Mouse (Mus musculus) adrenal gland, postnatal 14 days (tissue): ENCODE data around the gene Acacb. TPM values are rescaled to one million over a fixed set of nuclear protein-coding genes. Genes with fewer than 3 reads are reported as not detected.
A peak's percentile ranks its signal among the peaks of the same experiment; 100 is the strongest.

Source experiments
- DNase-seq: peaks from one replicate; pipeline ENCODE4 v3.0.0; 2021; ENCODE audit warnings: mixed read lengths
- total RNA-seq: library from RNA; stranded (reverse); gene quantifications from 2 replicates; pipeline ENCODE4 v1.2.3, GENCODE M21; 2021

Gene Acacb
- total RNA-seq, 1 experiment from 2014 or later, result 121 TPM

DNA sequence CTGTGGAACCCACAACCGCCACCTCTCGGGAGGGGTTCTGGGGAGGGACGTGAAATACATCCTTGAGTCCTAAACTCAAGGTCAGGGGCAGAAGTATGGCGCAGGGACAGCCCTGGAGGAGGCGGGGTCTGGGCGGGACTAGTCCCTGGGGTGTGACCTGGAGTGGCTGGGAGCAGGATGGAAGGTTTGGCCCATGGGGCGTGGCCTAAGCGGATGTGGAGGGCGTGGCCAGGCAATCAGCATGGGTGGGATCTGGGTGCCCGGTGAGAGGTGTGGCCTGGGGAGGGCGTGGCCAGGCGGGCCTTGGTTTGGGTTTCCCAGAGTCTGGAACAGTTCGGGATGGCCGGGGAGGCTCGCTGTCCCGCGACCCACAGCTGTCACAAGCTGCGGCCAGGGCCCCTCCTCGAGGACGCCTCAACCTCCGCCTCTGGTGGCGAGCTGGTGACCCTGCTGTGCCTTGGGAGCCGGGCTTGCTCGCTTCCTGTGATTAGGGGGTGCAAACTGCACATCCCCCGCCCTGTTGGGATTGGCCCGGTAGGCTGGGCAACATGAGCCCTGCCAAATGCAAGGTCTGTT is 29.3 kb downstream of the Acacb start:
- DNase-seq, result peak; percentile 99

- DNase-seq, result no peak
Observed at GRCm38 (mm10) chr5:114176548-114177400, 30.4 kb downstream of the Acacb start.

- DNase-seq, result peak; percentile 52
Observed at GRCm38 (mm10) chr5:114177966-114178719, 31.8 kb downstream of the Acacb start.

DNA sequence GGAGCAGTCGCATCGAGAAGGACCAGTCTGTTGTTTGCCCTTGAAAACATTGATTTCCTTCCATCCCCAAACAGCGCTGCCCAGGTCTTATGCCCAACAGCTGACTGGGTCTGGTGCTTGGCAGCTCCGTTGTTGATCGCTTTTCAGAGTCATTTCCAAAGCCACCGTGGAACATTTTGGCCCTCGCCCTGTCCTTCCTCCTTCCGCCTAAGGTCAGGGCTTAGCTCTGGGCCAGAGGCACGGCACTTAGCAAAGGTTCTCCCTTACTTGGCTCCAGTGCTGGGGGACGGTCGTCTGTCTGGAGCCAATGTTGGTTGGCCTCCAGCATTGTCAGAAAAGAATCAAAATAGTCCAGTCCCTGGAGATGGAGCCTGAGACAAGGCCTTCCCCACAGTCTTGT is 33.2 kb downstream of the Acacb start:
- DNase-seq, result peak; percentile 76

DNA sequence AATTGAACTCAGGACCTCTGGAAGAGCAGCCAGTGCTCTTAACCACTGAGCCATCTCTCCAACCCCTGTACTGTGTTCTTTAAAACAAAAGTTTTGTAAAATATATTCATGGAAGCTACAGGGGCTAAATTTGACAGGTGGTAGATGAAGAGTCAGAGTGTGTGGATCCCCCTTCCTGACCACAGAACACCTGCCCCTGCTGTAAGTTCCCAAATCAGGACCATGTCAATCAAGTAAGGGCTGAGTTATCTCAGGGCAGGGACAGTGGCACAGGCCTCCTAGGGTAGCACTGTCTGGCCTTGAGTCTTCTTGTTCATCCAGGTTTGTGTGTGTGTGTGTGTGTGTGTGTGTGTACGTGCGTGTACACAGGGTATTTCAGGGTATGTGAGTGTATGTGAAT is 37.2 kb downstream of the Acacb start:
- DNase-seq, result no peak

- no peak for DNase-seq
Observed at GRCm38 (mm10) chr5:114187108-114187507, 40.8 kb downstream of the Acacb start.

GRCm38 (mm10) chr5:114188900-114189464 is 42.6 kb downstream of the Acacb start:
- DNase-seq, result no peak

- no peak for DNase-seq
Observed at GRCm38 (mm10) chr5:114194161-114194560, 47.8 kb downstream of the Acacb start.

GRCm38 (mm10) chr5:114199116-114199777 is 52.9 kb downstream of the Acacb start:
- DNase-seq, result no peak

DNA sequence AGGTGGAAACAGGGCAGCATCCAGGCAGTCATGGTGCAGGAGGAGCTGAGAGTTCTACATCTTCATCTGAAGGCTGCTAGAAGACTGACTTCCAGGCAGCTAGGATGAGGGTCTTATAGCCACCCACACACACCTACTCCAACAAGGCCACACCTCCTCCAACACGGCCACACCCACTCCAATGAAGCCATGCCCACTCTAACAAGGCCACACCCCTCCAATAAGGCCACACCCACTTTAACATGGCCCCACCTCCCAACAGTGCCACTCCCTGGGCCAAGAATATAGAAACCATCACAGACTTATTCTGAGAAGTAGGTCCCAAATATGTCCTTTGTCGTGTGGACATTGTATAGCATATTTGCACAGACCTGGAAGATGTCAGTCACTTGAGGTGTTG is 59.8 kb downstream of the Acacb start:
- DNase-seq, result peak; percentile 27

DNA sequence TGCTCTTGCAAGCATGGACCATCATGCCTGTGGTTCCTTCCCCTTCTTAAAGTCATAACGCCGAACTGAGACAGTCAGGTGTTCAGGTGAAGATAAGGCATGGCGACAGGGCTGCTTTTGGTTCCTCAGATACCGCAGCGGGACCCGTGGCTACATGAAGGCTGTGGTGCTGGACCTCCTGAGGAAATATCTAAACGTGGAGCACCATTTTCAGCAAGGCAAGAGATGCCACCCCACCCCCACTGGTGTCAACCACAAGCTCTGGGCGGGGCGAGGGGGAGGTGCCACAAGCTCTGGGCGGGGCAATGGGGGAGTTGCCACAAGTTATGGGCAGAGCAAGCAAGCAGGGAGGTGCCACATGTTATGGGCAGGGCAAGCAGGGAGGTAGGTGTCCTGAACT is 66.8 kb downstream of the Acacb start:
- peak; percentile 47 for DNase-seq

DNA sequence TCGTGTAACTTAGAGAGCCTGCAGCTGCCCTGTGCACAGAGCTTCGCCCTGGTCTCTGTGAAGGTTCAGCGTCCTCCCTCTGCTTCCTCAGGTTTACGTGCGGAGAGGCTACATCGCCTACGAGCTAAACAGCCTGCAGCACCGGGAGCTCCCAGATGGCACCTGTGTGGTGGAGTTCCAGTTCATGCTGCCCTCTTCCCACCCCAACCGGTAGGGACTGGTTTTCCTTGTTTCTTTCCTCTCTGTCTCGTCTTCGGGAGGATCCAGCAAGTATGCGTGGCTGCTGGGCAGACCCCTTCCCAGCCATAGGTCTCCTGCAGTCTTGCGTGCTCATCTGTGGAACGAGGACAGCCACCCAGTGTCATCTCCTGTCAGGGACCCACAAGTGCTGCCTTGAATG is 72.4 kb downstream of the Acacb start:
- DNase-seq, result no peak

GRCm38 (mm10) chr5:114226051-114226450 is 79.7 kb downstream of the Acacb start:
- DNase-seq, result no peak

- DNase-seq, result no peak
Observed at GRCm38 (mm10) chr5:114228901-114229300, 82.6 kb downstream of the Acacb start.

DNA sequence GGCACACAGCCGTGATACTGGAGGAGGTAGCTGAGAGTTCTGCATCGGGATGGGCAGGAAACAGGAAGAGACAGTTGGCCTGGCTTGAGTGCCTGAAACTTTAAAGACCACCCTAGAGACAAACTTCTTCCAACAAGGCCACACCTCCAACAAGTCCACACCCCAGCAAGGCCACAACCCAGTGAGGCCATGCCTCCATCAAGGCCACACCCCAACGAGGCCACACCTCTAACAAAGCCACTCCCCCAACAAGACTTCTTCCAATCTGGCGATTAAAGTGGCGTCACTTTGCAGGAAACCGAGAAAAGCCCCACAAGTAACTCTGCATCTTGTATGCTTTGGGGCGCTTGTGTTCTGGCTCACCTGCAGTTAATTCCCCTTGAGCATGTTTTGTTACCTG is 92.6 kb downstream of the Acacb start:
- peak; percentile 32 for DNase-seq

DNA sequence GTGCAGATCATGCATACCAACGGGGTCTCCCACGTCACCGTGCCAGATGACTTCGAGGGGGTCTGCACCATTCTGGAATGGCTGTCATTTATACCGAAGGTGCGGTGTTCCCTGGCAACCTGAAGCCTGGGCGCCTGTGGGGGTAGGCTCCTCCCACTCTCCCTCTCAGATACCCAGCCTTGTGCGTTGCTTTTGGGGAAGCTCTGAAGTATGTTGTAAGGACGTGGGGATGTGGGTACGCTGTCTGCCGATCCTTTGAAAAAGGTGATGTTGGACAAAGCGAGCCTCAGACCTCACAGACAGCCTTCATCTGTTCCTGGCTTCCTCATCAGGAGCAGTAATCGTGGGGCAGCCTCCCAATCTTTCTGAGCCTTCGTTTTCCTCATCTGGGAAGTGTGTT is 93.4 kb downstream of the Acacb start:
- DNase-seq, result no peak

GRCm38 (mm10) chr5:114246465-114246864 is 100.1 kb downstream of the Acacb start:
- DNase-seq, result peak; percentile 36

DNA sequence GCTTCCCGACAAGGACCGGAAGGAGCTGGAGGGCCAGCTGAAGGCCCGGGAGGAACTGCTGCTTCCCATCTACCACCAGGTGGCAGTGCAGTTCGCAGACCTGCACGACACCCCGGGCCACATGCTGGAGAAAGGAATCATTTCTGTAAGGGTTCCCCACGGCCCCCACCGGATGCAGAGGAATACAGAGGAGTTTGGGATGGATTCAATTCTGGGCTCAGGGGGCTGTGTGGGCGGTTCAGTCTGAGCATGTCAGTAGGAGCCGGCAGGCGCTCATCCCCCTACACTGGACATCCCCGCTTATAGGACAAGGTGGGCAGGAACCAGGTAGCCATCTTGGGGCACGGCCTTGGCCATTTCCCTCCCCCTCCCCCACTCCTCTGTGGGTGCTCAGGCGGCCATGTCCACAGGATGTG is 101.8 kb downstream of the Acacb start:
- DNase-seq, result peak; percentile 85

- no peak for DNase-seq
Observed at GRCm38 (mm10) chr5:114259495-114259894, 113.2 kb downstream of the Acacb start.

- no peak for DNase-seq
Observed at GRCm38 (mm10) chr5:114261494-114261893, 115.2 kb downstream of the Acacb start.

GRCm38 (mm10) chr5:114264030-114264459 is 117.7 kb downstream of the Acacb start:
- no peak for DNase-seq

DNA sequence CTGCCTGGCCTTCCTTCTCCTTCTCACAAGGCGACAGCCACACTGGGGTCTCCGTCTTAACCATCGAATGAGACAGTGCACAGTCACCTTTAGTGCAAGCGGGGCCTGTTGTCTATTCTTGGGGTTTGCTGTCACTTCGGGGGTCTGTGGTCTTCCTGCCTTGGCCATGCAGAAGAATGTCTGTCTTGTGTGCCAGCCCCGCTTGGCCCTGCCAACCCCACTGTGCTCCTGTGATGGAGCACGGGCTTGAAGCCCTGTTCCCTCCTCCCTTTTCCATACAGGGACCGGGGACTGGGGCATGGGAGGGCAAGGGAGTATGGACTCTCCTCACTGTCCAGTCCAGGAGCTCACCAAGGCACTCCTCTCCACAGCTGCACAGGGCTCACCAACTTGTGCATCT is 118.5 kb downstream of the Acacb start:
- no peak for DNase-seq
